Mouse (Mus musculus) heart, adult 2 months (tissue): Measurements from ENCODE around the gene Efcab6.

Experiments
- CTCF ChIP-seq: fragments of 200-600 bp; IDR thresholded peaks from 2 replicates; pipeline ENCODE4 v1.8.1; 2022; ENCODE audit warnings: antibody characterized with exemption, mild to moderate bottlenecking, moderate library complexity
- POLR2A ChIP-seq: fragments of 200-500 bp; IDR thresholded peaks from 2 replicates; pipeline ENCODE4 v1.6.1; 2011; ENCODE audit warnings: mild to moderate bottlenecking, low read depth, low read length, control low read depth; ENCODE audit not compliant: insufficient read depth

GRCm38 (mm10) chr15:83972206-83972605 is 93.0 kb downstream of the Efcab6 start:
- TF ChIP-seq POLR2A (no peak), CTCF (no peak)
